Mouse (Mus musculus) liver, postnatal 0 days (tissue): ENCODE measurements around the gene Dtnb. TPM values are rescaled to one million over a fixed set of nuclear protein-coding genes. Genes with fewer than 3 reads are reported as not detected.
A peak's percentile ranks its signal among the peaks of the same experiment; 100 is the strongest.

Experiments used
- ATAC-seq: fragments of 200-750 bp; cut with Nextera tagmentation; 2 replicates; pipeline ENCODE4 v1.8.0; 2017; ENCODE audit warnings: mild to moderate bottlenecking, moderate library complexity
- DNase-seq: peaks from one replicate; pipeline ENCODE4 v3.0.0-alpha.2; 2016
- H3K27ac ChIP-seq: fragments of 300-500 bp; sonication (generic); 2 replicates; pipeline ENCODE4 v1.5.1; 2014; ENCODE audit warnings: antibody characterized with exemption, moderate library complexity, mild to moderate bottlenecking, low read depth
- H3K27me3 ChIP-seq: fragments of 300-500 bp; sonication (generic); 2 replicates; pipeline ENCODE4 v1.6.1; 2014; ENCODE audit warnings: low read length, control low read depth, mixed read lengths; ENCODE audit not compliant: insufficient read depth
- H3K36me3 ChIP-seq: fragments of 300-500 bp; sonication (generic); replicated peaks from 2 replicates; pipeline ENCODE4 v1.6.1; 2014; ENCODE audit warnings: mild to moderate bottlenecking, control low read depth, low read length, moderate library complexity, mixed read lengths; ENCODE audit not compliant: insufficient read depth
- H3K4me1 ChIP-seq: fragments of 300-500 bp; sonication (generic); 2 replicates; pipeline ENCODE4 v1.6.1; 2014; ENCODE audit warnings: antibody characterized with exemption, mild to moderate bottlenecking, control low read depth; ENCODE audit not compliant: insufficient read depth
- H3K4me2 ChIP-seq: fragments of 300-500 bp; sonication (generic); 2 replicates; pipeline ENCODE4 v1.6.1; 2014; ENCODE audit warnings: low read depth, mild to moderate bottlenecking, low read length, moderate library complexity, mixed read lengths
- H3K4me3 ChIP-seq: fragments of 300-500 bp; sonication (generic); 2 replicates; pipeline ENCODE4 v1.5.1; 2014; ENCODE audit warnings: low read depth, low read length
- H3K9ac ChIP-seq: fragments of 300-500 bp; sonication (generic); replicated peaks from 2 replicates; pipeline ENCODE4 v1.6.1; 2014; ENCODE audit warnings: mild to moderate bottlenecking, moderate library complexity
- H3K9me3 ChIP-seq: fragments of 300-500 bp; sonication (generic); 2 replicates; pipeline ENCODE4 v1.6.1; 2016; ENCODE audit warnings: mild to moderate bottlenecking, control low read depth, low read length, mixed read lengths
- CTCF ChIP-seq: sonication (generic); IDR thresholded peaks from 2 replicates; pipeline ENCODE4 v1.5.1; 2016; ENCODE audit warnings: antibody characterized with exemption, low read depth
- EP300 ChIP-seq: IDR thresholded peaks from 2 replicates; pipeline ENCODE4 v1.6.1; 2016; ENCODE audit warnings: antibody characterized with exemption, low read depth, mild to moderate bottlenecking
- WGBS: fragments of 180-500 bp; shearing (Covaris S2); extraction: QIAGEN DNeasy Blood & Tissue Kit; methylation state at CpG from one replicate; pipeline ENCODE4 v1.1.7; 2014; ENCODE audit not compliant: insufficient replicate concordance; 5-methylcytosine and 5-hydroxymethylcytosine counted together
- polyA plus RNA-seq: library from polyadenylated mRNA; unstranded; fragments of >200 nt; fragmentation: Nextera tagmentation; extraction: Ambion mirVana; gene quantifications from 2 replicates; pipeline ENCODE4 v1.2.1, GENCODE M21; 2015

Dtnb gene
- polyA plus RNA-seq, 1 experiment from 2014 or later, result 15.7 TPM

GRCm38 (mm10) chr12:3791257-3791656 is 219.1 kb downstream of the Dtnb start:
- H3K4me2 ChIP-seq, result peak overlapping the region; percentile 62
- H3K4me3 ChIP-seq, result peak overlapping the region; percentile 21; the same call in 1 of the 2 replicates
- no peaks in the 10 kb centered on the region for H3K9me3 ChIP-seq
- no peaks in the 10 kb centered on the region for H3K36me3 ChIP-seq
- DNase-seq (no peak), ATAC-seq (no peak)
- no peak overlapping the region for H3K27ac ChIP-seq
- peaks cover 4% of the 10 kb centered on the region; the same call in 1 of the 2 replicates for H3K4me1 ChIP-seq
- no peak overlapping the region for H3K9ac ChIP-seq
- TF ChIP-seq CTCF, result no peak
- TF ChIP-seq EP300, result no peak
- WGBS, result 35% methylated on average over 7 of the region's 7 CpGs
- no peaks in the 10 kb centered on the region for H3K27me3 ChIP-seq

- WGBS, result under 1% methylated on average over 22 of the region's 22 CpGs
- no peaks in the 10 kb centered on the region for H3K36me3 ChIP-seq
- TF ChIP-seq EP300 (no peak), CTCF (peak; percentile 97)
- H3K9me3 ChIP-seq, result no peaks in the 10 kb centered on the region
- peak overlapping the region; percentile 62 for H3K4me2 ChIP-seq
- H3K27ac ChIP-seq, result no peak overlapping the region
- peaks cover 3% of the 10 kb centered on the region; the same call in 1 of the 2 replicates for H3K4me1 ChIP-seq
- no peaks in the 10 kb centered on the region for H3K27me3 ChIP-seq
- DNase-seq, result peak; percentile 94
- H3K9ac ChIP-seq, result no peak overlapping the region
- peak overlapping the region; percentile 21 for H3K4me3 ChIP-seq
- ATAC-seq, result peak; percentile 92
Observed at GRCm38 (mm10) chr12:3791732-3792131, 219.6 kb downstream of the Dtnb start.

DNA sequence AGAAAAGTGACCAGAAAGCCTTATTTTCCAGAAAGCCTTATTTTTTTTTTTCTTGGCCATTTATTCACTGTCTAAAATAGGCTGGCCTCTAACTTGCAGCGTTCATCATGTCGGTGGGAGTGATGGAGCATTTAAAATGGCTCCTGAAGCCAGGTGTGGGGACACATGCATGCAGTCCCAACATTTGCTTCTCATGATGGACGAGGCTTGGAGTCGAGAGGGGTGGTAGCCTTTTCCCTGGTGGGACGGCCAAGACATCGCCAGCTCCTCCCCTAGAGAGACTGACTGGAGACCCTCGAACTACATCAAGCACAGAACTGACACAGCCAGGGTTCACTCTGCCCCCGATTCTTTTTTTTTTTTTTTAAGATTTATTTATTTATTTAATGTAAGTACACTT is 220.1 kb downstream of the Dtnb start:
- 29% methylated on average over 8 of the region's 8 CpGs for WGBS
- no peaks in the 10 kb centered on the region for H3K9me3 ChIP-seq
- H3K4me1 ChIP-seq, result no peaks in the 10 kb centered on the region; the same call in 1 of the 2 replicates
- H3K4me3 ChIP-seq, result peak overlapping the region; percentile 21
- ATAC-seq, result no peak
- H3K9ac ChIP-seq, result no peak overlapping the region
- no peak overlapping the region for H3K27ac ChIP-seq
- no peaks in the 10 kb centered on the region for H3K27me3 ChIP-seq
- no peak for TF ChIP-seq EP300
- TF ChIP-seq CTCF, result no peak
- H3K4me2 ChIP-seq, result peak overlapping the region; percentile 62
- DNase-seq, result no peak
- no peaks in the 10 kb centered on the region for H3K36me3 ChIP-seq

DNA sequence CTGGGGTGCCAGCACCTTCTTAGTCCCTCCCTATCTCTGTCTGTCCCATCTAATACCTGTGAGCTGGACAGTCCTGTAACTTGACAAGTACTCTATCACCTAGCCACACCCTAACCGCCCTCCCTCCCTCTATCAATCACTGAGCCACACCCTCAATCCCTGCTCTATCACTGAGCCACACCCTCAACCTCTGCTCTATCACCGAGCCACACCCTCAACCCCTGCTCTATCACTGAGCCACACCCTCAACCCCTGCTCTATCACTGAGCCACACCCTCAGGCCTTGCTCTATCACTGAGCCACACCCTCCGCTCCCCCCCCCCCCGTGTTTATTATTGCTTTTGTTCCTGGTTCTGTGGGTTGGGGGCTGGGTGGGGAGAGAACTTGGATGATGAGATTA is 223.4 kb downstream of the Dtnb start:
- 4% methylated on average over 3 of the region's 4 CpGs for WGBS
- no peaks in the 10 kb centered on the region for H3K27me3 ChIP-seq
- no peak for DNase-seq

DNA sequence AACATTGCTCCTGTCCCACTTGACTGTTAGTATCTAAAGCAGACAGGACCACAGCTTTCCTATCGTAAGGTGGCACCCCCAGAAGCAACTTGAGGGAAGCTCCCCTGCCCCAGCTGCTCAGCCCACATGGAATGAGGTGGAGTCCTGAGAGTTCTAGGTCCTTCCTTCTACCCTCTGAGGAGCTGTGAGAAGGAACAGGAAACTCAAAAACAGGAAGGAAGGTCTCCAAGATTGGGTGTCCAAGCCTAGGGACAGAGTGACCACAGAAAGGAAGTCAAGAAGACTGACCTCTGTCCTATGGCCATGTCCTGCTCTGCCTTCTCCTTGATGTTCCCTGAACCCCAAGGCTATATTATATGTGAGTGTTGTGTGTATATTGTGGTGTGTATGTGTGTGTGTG is 227.4 kb downstream of the Dtnb start:
- 77% methylated on average over 1 of the region's 1 CpGs for WGBS
- H3K9me3 ChIP-seq, result no peaks in the 10 kb centered on the region
- H3K9ac ChIP-seq, result no peak overlapping the region
- ATAC-seq (peak; percentile 38; the same call in 1 of the 2 replicates), DNase-seq (no peak)
- no peaks in the 10 kb centered on the region for H3K4me1 ChIP-seq
- no peaks in the 10 kb centered on the region for H3K27me3 ChIP-seq
- H3K27ac ChIP-seq, result no peak overlapping the region
- TF ChIP-seq CTCF, result no peak
- TF ChIP-seq EP300, result no peak
- no peak overlapping the region for H3K4me3 ChIP-seq
- no peaks in the 10 kb centered on the region for H3K36me3 ChIP-seq
- H3K4me2 ChIP-seq, result no peak overlapping the region

More for the DNA sequence above, 223.4 kb downstream of the Dtnb start:
- H3K9me3 ChIP-seq, result no peaks in the 10 kb centered on the region
- ATAC-seq, result peak; percentile 30; the same call in 1 of the 2 replicates
- no peak overlapping the region for H3K4me3 ChIP-seq
- TF ChIP-seq CTCF (no peak), EP300 (no peak)
- no peak overlapping the region for H3K4me2 ChIP-seq
- no peak overlapping the region for H3K27ac ChIP-seq
- H3K36me3 ChIP-seq, result no peaks in the 10 kb centered on the region
- no peaks in the 10 kb centered on the region; the same call in 1 of the 2 replicates for H3K4me1 ChIP-seq
- no peak overlapping the region for H3K9ac ChIP-seq

DNA sequence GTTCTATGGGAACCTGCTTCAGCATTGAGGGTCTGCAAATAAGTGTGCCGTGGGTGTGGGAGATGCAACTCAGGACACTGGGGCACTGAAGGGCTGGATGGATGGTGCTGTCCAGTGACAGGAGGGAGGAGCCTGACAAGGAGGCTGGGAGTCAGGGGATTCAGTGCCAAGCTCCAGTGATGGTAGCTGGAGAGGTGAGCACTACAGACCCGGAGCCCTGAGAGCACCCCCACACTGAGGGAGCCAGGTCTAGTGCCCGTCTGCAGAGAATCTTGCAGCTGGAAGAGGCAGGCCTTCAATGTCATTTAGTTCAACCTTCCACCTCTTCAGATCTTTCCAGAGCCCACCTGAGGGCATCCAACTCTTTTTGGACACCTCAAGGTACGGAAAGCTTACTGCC is 233.7 kb downstream of the Dtnb start, which contains the start of gene Dnmt3a:
TSS of gene Dnmt3a (plus strand) at position 156 of the 400 bp plus-strand sequence.
- no peaks in the 10 kb centered on the region for H3K9me3 ChIP-seq
- ATAC-seq, result no peak
- H3K4me1 ChIP-seq, result peaks cover 19% of the 10 kb centered on the region
- H3K4me3 ChIP-seq, result peak within 1 kb of the TSS; percentile 67
- H3K9ac ChIP-seq, result peak within 1 kb of the TSS; percentile 83
- H3K27me3 ChIP-seq, result no peaks in the 10 kb centered on the region
- peak within 1 kb of the TSS; percentile 88 for H3K27ac ChIP-seq
- no peak for DNase-seq
- TF ChIP-seq EP300 (no peak), CTCF (no peak)
- H3K36me3 ChIP-seq, result no peaks in the 10 kb centered on the region
- 18% methylated on average over 4 of the region's 4 CpGs for WGBS
- H3K4me2 ChIP-seq, result peak within 1 kb of the TSS; percentile 86

GRCm38 (mm10) chr12:3806271-3806684 is 234.1 kb downstream of the Dtnb start:
- no peaks in the 10 kb centered on the region for H3K27me3 ChIP-seq
- 2% methylated on average over 33 of the region's 41 CpGs for WGBS

More at GRCm38 (mm10) chr12:3806271-3806684, 234.1 kb downstream of the Dtnb start:
- Histone ChIP-seq H3K4me3 (peak overlapping the region; percentile 67), H3K36me3 (no peaks in the 10 kb centered on the region), H3K4me1 (peaks cover 22% of the 10 kb centered on the region), H3K4me2 (peak overlapping the region; percentile 86), H3K27ac (peak overlapping the region; percentile 88), H3K9ac (peak overlapping the region; percentile 83), H3K9me3 (no peaks in the 10 kb centered on the region)
- ATAC-seq (peak; percentile 84), DNase-seq (peak; percentile 87)
- TF ChIP-seq EP300 (no peak), CTCF (peak; percentile 80)
